Mouse (Mus musculus): ENCODE data around the gene Arpp21.
"Not testable (repeated sequence)": the region's sequence is repeated elsewhere in the genome, so short reads cannot be mapped to it uniquely, and the experiment has no call there.

Arpp21 gene

GRCm38 (mm10) chr9:112102155-112102851 lies 133.4 kb downstream of the Arpp21 start:
- no peak for DNase-seq (ENCODE audit: low spot score in 2 of 2)

- DNase-seq (ENCODE audit: low spot score in 2 of 2): no peak
These were observed 134.7 kb downstream of the Arpp21 start for GRCm38 (mm10) chr9:112100841-112101595.

DNA sequence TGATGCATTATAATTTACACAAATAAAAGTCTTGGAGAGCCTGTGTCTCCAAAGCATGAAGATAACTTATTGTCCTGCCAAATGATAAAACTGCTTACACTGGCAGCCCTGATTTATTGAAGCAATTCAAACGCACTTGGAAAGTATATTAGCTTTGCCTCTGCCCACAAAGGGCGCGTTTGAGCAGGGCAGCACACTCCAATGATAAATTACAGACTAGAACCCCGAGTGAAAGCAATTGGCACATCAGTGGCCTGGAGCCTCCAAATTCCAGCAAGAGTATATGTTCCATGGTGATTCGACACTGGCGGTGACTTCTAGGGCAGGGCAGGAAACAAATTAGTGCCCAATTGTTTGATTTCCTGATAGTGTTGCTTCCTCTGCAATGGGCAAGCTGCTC lies 137.5 kb downstream of the Arpp21 start:
- DNase-seq (ENCODE audit: low spot score in 2 of 2): no peak

GRCm38 (mm10) chr9:112095708-112096107 lies 140.0 kb downstream of the Arpp21 start:
- DNase-seq (ENCODE audit: low spot score in 2 of 2): no peak

DNA sequence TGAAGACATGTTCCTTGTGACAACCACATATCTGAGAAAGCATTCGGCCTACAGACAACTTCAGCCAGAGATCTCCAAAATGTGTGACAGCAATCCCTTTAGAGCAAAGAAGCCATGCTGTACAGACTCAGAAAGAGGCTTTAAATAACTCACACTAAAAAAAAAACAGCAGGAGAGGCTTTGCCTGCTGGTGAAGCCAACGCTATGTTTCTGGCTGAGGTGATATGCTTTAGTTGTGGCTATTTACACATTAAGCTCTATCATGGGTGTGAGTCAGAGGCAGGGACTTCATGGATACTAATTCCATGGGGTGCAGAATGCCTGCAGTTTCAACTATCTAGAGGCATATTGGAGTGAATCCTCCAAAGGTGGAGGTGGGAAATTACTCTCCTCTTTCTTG lies 140.5 kb downstream of the Arpp21 start:
- DNase-seq (ENCODE audit: low spot score in 2 of 2): no peak

DNA sequence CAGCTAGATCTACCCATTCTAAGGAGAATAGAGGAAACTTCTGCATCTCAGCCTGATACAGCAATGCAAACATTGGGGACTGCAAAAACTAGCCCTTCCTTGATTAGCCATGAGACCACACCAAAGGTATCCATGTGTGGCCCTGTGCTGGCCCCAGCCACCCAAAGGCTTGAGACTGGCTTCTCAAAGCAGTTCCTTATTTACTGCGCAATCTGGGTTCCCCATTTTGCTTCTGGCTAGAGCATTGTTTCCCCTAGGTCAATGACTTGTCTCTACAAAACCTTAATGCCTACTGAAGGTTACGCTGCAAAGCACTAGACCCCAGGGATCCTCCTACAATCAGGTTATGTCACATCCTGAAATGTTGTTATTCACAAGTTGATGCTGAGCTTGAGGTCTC lies 156.8 kb downstream of the Arpp21 start:
- no peak for DNase-seq (ENCODE audit: low spot score in 2 of 2)

DNA sequence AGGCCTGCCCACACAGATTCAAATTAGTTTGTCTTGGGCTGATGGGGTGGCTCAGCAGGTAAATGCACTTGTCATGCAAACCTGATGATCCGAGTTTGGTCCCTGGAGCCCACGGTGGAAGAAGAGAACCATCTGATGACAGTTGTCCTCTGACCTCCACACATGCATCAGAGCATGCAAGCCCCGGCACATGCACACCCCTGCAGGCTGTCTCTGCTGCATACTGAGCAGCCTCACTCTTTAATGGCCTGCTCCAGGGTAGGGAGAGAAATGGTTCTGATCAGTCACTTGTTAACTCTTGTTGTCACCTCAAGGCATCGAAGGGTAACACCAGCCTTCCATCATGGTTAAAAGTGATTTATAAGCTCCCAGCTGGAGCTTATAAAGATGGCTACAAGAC lies 157.3 kb downstream of the Arpp21 start:
- no peak for DNase-seq (ENCODE audit: low spot score in 2 of 2)

GRCm38 (mm10) chr9:112075273-112075672 lies 160.5 kb downstream of the Arpp21 start:
- no peak for DNase-seq (ENCODE audit: low spot score in 2 of 2)

DNA sequence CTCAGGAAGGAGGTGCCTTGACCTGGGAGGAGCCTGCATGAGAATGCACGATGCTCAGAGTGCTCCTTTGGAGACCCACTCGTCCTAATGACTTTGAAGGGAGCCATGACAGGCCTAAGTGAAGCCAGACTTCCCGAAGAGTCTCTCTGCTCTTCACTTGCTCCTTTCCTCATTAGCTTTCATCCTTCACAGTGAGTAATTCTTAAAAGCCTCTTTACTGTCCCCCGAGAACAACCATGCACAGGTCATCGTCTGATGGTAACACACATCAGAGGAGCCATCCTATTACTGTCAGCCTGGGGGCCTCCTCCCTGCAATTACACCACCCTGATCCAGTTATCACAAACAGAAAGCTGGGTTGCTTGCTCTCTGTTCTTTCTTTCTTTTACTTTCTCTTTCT lies 160.9 kb downstream of the Arpp21 start:
- DNase-seq (ENCODE audit: low spot score in 2 of 2): no peak

DNA sequence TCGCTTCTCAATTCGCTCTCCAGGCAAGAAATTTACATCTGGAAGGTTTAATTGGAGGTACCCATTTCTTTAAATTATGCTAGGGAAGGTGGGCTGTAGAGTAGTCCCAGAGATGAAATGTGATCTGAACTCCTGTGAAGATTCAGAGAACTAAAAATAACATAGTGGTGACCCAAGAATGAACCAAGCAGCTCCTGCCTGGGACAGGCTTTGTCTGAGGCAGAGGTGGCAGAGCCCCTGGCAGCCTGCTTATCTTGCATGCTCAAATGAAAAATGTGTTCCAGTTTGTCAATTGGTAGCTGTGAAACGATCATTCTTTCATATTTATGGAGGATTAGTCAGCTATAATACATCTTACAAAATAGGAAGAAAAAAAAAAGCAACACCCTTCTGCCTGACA lies 164.4 kb downstream of the Arpp21 start:
- no peak for DNase-seq (ENCODE audit: low spot score in 2 of 2)

GRCm38 (mm10) chr9:112070961-112071360 lies 164.8 kb downstream of the Arpp21 start:
- no peak for DNase-seq (ENCODE audit: low spot score in 2 of 2)

- no peak for DNase-seq (ENCODE audit: low spot score in 2 of 2)
These were observed 167.5 kb downstream of the Arpp21 start for GRCm38 (mm10) chr9:112068250-112068649.

DNA sequence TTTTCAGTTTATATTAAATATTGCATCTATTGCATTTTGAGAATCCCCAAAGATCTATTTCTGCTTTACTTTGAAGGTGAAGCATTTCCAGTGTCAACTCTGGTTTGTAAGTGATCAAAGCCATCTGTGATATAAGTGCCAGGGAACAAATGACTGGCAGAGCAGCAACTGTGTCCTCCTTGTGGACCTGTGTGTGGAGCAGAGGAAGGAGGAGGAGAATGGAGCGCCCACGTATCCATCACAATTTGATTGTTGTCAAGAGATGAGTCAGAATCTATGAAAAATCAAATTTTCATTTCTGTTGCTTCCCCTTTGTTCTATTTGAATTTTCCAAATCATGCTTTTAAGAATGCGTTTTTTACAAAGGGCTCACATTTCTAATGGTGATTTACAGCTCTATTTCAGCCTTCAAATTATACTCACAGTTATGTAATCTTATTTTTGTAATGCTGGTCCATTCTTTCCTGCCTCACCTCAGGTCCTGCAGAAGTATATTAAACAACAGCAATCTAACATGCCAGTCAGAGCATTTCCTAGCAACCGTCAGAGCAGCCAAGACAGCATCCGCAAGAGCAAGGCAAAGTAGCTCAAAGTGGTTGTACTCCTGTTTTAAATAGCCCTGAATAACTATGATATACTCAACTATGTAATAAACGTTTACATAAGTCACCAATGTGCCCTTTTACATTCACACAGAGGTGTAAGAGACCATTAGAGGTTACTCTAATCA lies 174.9 kb downstream of the Arpp21 start:
- no peak for DNase-seq (ENCODE audit: low spot score in 2 of 2)

DNA sequence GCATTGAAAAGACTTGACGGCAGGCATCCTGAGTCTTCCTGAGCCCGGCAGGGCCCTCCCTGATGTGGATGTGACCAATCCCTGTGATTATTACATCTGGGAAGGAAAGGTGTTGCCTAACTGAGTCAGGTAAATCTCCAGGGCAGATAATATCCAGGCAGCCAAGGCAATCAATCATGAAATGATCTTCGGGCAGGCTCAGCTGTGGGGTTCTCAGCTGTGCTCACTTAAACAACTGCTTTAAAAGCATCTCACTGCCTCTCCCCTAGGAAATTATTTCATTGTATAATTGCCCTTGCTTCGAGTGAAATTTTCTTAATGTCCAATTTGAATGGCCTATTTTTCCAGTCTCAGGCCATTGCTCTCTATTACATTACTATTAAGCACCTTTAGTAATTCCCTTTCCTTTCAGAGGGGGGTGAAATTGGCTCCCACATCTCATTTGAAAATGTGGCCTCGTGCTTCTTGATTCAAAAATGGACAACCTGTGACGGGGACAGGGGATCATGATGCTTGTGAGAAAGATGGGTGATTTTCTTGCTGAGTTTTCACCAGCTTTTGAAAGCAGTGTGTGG lies 180.8 kb downstream of the Arpp21 start:
- no peak for DNase-seq (ENCODE audit: low spot score in 2 of 2)

- no peak for DNase-seq (ENCODE audit: low spot score in 2 of 2)
These were observed 187.8 kb downstream of the Arpp21 start for GRCm38 (mm10) chr9:112047903-112048467.

GRCm38 (mm10) chr9:112040566-112040965 lies 195.2 kb downstream of the Arpp21 start:
- DNase-seq (ENCODE audit: low spot score in 2 of 2): no peak

- no peak for DNase-seq (ENCODE audit: low spot score in 2 of 2)
These were observed 198.0 kb downstream of the Arpp21 start for GRCm38 (mm10) chr9:112037732-112038131.

DNA sequence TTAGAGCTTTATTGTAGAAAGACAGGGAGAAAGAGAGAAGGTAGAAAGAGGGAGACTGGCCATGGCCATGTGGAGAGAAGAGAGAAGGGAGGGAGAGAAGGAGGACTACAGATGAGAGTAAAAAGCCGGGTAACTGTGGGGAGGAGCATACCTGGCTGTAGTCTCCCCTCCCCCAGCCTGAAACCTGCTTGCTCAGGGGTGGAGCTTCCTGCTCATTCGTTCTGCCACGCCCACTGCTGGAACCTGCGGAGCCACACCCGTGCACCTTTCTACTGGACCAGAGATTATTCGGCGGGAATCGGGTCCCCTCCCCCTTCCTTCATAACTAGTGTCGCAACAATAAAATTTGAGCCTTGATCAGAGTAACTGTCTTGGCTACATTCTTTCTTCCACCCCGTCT lies 201.9 kb downstream of the Arpp21 start:
- not testable (repeated sequence) for DNase-seq (ENCODE audit: low spot score in 2 of 2)

- DNase-seq (ENCODE audit: low spot score in 2 of 2): no peak
These were observed 203.6 kb downstream of the Arpp21 start for GRCm38 (mm10) chr9:112032169-112032568.

GRCm38 (mm10) chr9:112023562-112024015 lies 212.1 kb downstream of the Arpp21 start:
- DNase-seq (ENCODE audit: low spot score in 2 of 2): no peak

DNA sequence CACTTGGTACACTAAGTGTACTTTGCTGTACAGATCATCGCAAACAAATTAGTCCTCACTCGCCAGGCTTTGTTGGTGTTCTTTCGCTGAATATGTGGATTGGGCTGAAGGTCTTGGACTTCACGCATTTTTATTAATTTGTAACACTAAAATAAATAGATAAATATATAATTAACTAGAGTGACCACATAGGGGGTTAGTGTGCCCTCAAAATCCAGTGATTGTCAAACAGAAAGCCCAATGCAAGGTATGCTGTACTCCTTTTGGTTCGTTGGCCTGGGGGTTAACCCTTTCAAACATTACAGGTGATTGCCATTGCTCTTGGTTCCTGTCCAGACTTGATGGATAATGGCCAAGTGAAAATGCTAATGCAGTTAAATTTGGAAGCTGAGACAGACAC lies 212.6 kb downstream of the Arpp21 start:
- DNase-seq (ENCODE audit: low spot score in 2 of 2): no peak

Measured in spleen, postnatal 14 days (tissue).